Mouse (Mus musculus) central nervous system, embryonic 11.5 days (tissue): ENCODE results near the gene Srp54c. TPM values are rescaled to one million over a fixed set of nuclear protein-coding genes. Genes with fewer than 3 reads are reported as not detected.

Experiments
- polyA plus RNA-seq: library from polyadenylated mRNA; depleted of rRNA; stranded (reverse); fragments of >200 nt; gene quantifications from 2 replicates; pipeline ENCODE4 v1.2.3, GENCODE M21; 2012; rRNA removed

Gene Srp54c
- 38.5 and 55.4 TPM in 2 replicates for polyA plus RNA-seq

DNA sequence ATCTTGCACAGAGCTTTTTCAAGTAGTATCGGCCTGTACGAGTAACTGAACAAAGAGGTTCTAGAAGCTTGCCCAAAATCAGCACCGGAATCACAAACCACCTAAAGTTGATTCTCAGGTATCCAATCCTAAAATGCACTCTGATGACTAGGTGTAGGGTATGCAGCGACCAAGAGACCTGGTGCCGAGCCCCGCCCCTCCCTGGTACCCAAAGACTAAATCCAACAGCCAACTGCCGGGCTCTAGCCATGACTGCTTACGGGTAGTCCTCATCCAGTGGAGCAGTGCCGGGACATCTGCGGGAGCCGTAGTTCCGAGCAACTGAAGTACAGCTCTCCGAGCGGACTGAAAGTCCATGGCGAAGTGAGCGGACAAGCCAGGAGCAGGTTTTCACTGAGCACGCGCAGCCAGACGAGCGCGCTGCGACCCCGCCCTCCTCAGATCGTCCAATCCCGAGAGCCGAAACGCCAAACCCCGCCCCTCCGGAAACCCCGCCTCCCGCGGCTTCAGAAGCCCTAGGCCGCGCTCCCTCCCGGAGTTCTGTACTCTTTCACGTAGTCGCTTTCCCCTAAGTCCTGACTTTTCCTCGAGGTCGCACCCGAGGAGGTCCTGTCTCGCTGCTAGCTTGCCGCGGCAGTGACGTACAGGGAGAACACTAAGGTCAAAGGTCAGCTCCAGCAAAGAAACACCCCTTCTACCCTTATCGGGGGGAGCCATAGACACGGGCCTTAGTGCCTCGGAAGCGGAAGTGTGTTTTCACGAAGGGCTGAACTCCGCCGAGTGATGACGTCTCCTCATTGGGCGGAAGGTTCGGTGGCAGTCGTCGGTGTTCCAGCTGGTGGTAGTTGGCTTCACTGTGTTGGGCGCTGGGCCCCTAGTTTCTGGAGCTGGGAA lies at the start of gene Srp54c:
TSS of gene Srp54c (plus strand) at position 543 of the 894 bp plus-strand sequence.

DNA sequence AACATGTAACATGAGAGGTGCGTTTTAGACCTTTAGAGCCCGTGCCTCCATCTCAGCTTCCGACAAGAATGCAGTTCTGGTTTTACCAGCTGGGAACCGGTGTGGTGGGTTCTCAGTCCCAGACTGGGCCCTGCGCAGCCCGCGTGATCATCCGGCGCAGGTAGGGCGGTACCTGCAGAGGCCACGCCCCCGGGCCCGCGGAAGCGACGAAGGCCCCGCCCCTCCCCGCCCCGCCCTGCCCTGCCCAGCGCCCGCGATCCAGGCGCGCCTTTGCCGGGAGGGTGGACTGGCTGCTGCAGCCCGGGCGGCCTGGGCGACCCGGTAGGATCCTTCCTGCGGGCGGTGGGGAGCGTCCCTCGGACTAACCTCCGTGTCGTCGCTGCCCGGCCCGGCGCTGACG lies 30.7 kb upstream of the Srp54c start, which contains the start of gene 1700047I17Rik2:
TSS of gene 1700047I17Rik2 (plus strand) at position 287 of the 400 bp plus-strand sequence.

DNA sequence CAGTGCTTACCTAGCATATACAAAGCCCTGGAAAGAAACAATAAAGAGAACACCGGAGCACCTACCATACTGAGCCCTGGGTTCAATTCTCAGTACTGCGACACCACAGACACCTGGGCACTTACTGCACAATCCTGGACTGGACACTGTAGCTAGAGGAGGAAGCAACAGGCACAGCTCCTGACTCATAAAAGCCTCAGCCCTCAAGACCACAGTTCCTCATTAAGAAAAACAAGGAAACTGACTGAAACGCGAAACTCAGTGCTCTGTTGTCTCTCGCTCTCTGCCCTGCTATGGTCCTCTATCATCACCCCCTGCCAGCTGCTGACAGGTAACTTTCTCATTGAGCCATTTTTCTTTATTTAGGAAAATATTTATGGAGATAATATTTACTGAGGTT lies 69.4 kb downstream of the Srp54c start, which contains the start of gene 1110008L16Rik:
TSS of gene 1110008L16Rik (plus strand) at position 242 of the 400 bp plus-strand sequence.

DNA sequence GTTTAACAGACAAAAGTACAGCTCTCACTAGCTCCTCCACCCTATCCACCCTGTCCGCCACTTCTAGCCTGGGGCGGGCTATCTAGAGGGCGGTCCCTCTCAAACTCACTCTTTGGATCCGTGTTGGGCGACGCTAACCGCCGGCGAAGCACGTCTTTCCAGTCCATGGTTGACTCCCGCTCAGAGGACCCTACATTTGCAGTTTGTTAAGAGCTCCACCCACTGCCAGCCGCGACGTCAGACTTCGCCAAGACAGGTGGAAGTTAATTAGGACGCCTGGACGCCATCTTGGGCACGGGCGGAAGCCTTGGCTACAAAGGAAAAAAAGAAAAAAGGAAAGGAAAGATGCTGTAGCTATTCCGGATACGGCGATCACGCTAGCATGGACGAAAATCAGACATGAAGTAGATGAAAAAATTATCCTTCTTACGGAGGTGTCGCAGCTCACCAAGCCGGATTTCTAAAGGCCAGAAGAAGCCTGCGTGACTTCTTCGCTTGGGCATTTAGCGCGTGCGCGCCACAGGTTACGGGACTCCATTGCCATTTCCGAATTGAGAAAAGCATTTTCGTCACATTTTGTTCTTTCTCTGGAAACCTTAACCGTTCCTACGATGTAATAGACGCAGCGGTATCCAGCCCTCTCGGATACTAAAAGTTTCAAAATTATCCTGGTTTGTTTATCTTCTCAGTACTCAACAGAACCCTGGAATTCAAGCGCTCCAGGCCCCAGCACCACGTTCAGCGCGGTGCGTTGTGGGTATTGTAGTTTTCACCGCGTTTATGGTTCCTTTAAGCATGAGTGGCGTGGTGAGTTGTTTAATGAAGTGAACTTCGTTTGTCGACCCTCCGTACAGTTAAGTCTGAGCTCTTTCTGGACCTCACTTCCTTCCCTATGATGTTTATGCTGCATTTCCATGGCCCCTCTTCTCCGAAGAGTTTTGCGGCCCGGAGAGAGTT lies 72.8 kb downstream of the Srp54c start, which contains the start of gene Ppp2r3c:
TSS of gene Ppp2r3c (minus strand) at position 514 of the 957 bp plus-strand sequence.

Other genes with a start within 250 kb of the Srp54c start
- gene Gm20403, start 243.6 kb upstream of the Srp54c start, polyA plus RNA-seq, result not detected in 2 replicates
- gene Baz1a, start 215.8 kb upstream of the Srp54c start, polyA plus RNA-seq, result 24.1 and 37.6 TPM in 2 replicates
- 20.4 and 33.0 TPM in 2 replicates for gene 2700097O09Rik, start 150.1 kb upstream of the Srp54c start, polyA plus RNA-seq
- gene Srp54a, start 149.9 kb upstream of the Srp54c start, polyA plus RNA-seq, result 69.2 and 75.8 TPM in 2 replicates
- gene Fam177a, start 105.7 kb upstream of the Srp54c start, polyA plus RNA-seq, result 7.0 and 9.5 TPM in 2 replicates
- gene Srp54b, start 75.1 kb upstream of the Srp54c start, polyA plus RNA-seq, result 34.5 and 38.2 TPM in 2 replicates
- gene 1700047I17Rik2, start 30.6 kb upstream of the Srp54c start, polyA plus RNA-seq, result not detected in 2 replicates
- gene 1110008L16Rik, start 69.4 kb downstream of the Srp54c start, polyA plus RNA-seq, result 11.7 and 13.2 TPM in 2 replicates
- 16.1 and 24.6 TPM in 2 replicates for gene Ppp2r3c, start 72.8 kb downstream of the Srp54c start, polyA plus RNA-seq
- 247 and 296 TPM in 2 replicates for gene Psma6, start 154.1 kb downstream of the Srp54c start, polyA plus RNA-seq